Mouse (Mus musculus): ENCODE data around the gene Dram1. TPM values are rescaled to one million over a fixed set of nuclear protein-coding genes. Genes with fewer than 3 reads are reported as not detected.
A peak's percentile ranks its signal among the peaks of the same experiment; 100 is the strongest.

The Dram1 gene
- total RNA-seq (2021) = 1 to 10 TPM; 2.9 to 4.2 TPM
- long read RNA-seq, experiment 1, partial matches to known transcripts = 0 of 5 reads
- long read RNA-seq, experiment 1, other reads (novel, unspliced or antisense) = 2 of 5 reads
- long read RNA-seq, experiment 2, partial matches to known transcripts = 0 of 3 reads
- long read RNA-seq, experiment 2, other reads (novel, unspliced or antisense) = 0 of 3 reads

GRCm38 (mm10) chr10:88379013-88379885 lies at the start of gene Dram1, which contains the start of gene Gnptab:
Gene Dram1, minus strand, starts transcription at chr10:88379080.
Gene Gnptab, plus strand, starts transcription at chr10:88379132.
- peak; percentile 89 to 92 for DNase-seq

GRCm38 (mm10) chr10:88427998-88428397 lies 49.1 kb upstream of the Dram1 start:
- no peak for DNase-seq

GRCm38 (mm10) chr10:88426896-88427295 lies 48.0 kb upstream of the Dram1 start:
- no peak for DNase-seq

GRCm38 (mm10) chr10:88426158-88426816 lies 47.4 kb upstream of the Dram1 start:
- peak; percentile 76 to 79 for DNase-seq

- DNase-seq = no peak
Observed at GRCm38 (mm10) chr10:88420655-88421435, 42.0 kb upstream of the Dram1 start.

- DNase-seq = no peak
Observed at GRCm38 (mm10) chr10:88420141-88420541, 41.3 kb upstream of the Dram1 start.

- DNase-seq = peak in 1 of 2 experiments; percentile 22
Observed at GRCm38 (mm10) chr10:88417686-88418085, 38.8 kb upstream of the Dram1 start.

GRCm38 (mm10) chr10:88412290-88412995 lies 33.6 kb upstream of the Dram1 start:
- DNase-seq = peak; percentile 38 to 52

GRCm38 (mm10) chr10:88409751-88410150 lies 30.9 kb upstream of the Dram1 start:
- peak in 1 of 2 experiments; percentile 19 for DNase-seq

- DNase-seq = peak in 1 of 2 experiments; percentile 32
Observed at GRCm38 (mm10) chr10:88407875-88408631, 29.2 kb upstream of the Dram1 start.

- DNase-seq = peak; percentile 77 to 83
Observed at GRCm38 (mm10) chr10:88405812-88406211, 26.9 kb upstream of the Dram1 start.

GRCm38 (mm10) chr10:88404220-88404619 lies 25.3 kb upstream of the Dram1 start:
- DNase-seq = no peak

- no peak for DNase-seq
Observed at GRCm38 (mm10) chr10:88403021-88403420, 24.1 kb upstream of the Dram1 start.

- no peak for DNase-seq
Observed at GRCm38 (mm10) chr10:88399271-88399670, 20.4 kb upstream of the Dram1 start.

- DNase-seq = no peak
Observed at GRCm38 (mm10) chr10:88398668-88399243, 19.9 kb upstream of the Dram1 start.

- DNase-seq = no peak
Observed at GRCm38 (mm10) chr10:88392181-88392847, 13.4 kb upstream of the Dram1 start.

GRCm38 (mm10) chr10:88391495-88391894 lies 12.6 kb upstream of the Dram1 start:
- no peak for DNase-seq

GRCm38 (mm10) chr10:88390096-88390790 lies 11.4 kb upstream of the Dram1 start:
- DNase-seq = peak; percentile 55 to 68

- peak in 1 of 2 experiments; percentile 26 for DNase-seq
Observed at GRCm38 (mm10) chr10:88389576-88389975, 10.7 kb upstream of the Dram1 start.
